Mouse (Mus musculus) hindbrain, embryonic 11.5 days (tissue): Measurements from ENCODE around the gene Zfp442. TPM values are rescaled to one million over a fixed set of nuclear protein-coding genes. Genes with fewer than 3 reads are reported as not detected.
"Not testable (repeated sequence)": the region's sequence is repeated elsewhere in the genome, so short reads cannot be mapped to it uniquely, and the experiment has no call there.

Source experiments
- ATAC-seq: fragments of 200-750 bp; cut with Nextera tagmentation; 2 replicates; pipeline ENCODE4 v1.8.0; 2017; ENCODE audit warnings: mild to moderate bottlenecking, moderate TSS enrichment, moderate library complexity; ENCODE audit not compliant: low FRiP score
- DNase-seq: peaks from one replicate; pipeline ENCODE4 v3.0.0-alpha.2; 2015; ENCODE audit warnings: low spot score
- H3K27ac ChIP-seq: fragments of 300-500 bp; sonication (generic); 2 replicates; pipeline ENCODE4 v1.5.1; 2014; ENCODE audit warnings: mild to moderate bottlenecking, low read depth, low read length
- H3K27me3 ChIP-seq: fragments of 300-500 bp; sonication (generic); 2 replicates; pipeline ENCODE4 v1.6.1; 2014; ENCODE audit warnings: mild to moderate bottlenecking, low read length, moderate library complexity, mixed read lengths; ENCODE audit not compliant: control insufficient read depth, insufficient read depth
- H3K36me3 ChIP-seq: fragments of 300-500 bp; sonication (generic); 2 replicates; pipeline ENCODE4 v1.6.1; 2014; ENCODE audit warnings: mild to moderate bottlenecking, low read length, moderate library complexity, mixed read lengths; ENCODE audit not compliant: control insufficient read depth, insufficient read depth
- H3K4me1 ChIP-seq: fragments of 300-500 bp; sonication (generic); replicated peaks from 2 replicates; pipeline ENCODE4 v1.6.1; 2014; ENCODE audit warnings: low read length, mixed read lengths; ENCODE audit not compliant: control insufficient read depth, insufficient read depth
- H3K4me2 ChIP-seq: fragments of 300-500 bp; sonication (generic); replicated peaks from 2 replicates; pipeline ENCODE4 v1.6.1; 2014; ENCODE audit warnings: mild to moderate bottlenecking, low read depth, low read length
- H3K4me3 ChIP-seq: fragments of 300-500 bp; sonication (generic); 2 replicates; pipeline ENCODE4 v1.5.1; 2014; ENCODE audit warnings: low read depth, low read length
- H3K9ac ChIP-seq: fragments of 300-500 bp; sonication (generic); 2 replicates; pipeline ENCODE4 v1.6.1; 2014; ENCODE audit warnings: low read depth, low read length
- H3K9me3 ChIP-seq: fragments of 300-500 bp; sonication (generic); 2 replicates; pipeline ENCODE4 v1.6.1; 2016; ENCODE audit warnings: low read length; ENCODE audit not compliant: control insufficient read depth
- WGBS: fragments of 180-500 bp; shearing (Covaris S2); extraction: QIAGEN DNeasy Blood & Tissue Kit; methylation state at CpG from one replicate; pipeline ENCODE4 v1.1.7; 2014; 5-methylcytosine and 5-hydroxymethylcytosine counted together
- polyA plus RNA-seq: library from polyadenylated mRNA; unstranded; fragments of >200 nt; fragmentation: Nextera tagmentation; extraction: Ambion mirVana; gene quantifications from 2 replicates; pipeline ENCODE4 v1.2.1, GENCODE M21; 2014

The Zfp442 gene
- polyA plus RNA-seq, 1 experiment from 2014 or later = 9.6 TPM

DNA sequence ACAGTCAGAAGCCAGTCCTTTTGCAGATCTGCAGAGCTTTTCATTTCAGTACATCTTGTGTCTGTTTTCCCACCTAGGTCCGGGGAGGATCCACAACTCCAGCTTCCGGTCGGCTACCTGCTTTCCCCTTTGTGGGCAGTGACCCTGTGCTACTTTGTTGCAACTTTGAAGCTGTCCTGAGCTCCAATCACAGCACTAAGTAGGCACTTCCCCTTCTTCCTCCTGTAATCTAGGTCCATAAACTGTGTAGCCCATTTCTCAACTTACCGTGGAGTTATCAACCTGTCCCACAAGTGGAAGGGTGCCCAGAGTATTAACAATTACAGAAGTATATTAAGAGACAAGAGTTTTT is 88.4 kb downstream of the Zfp442 start:
- no peaks in the 10 kb centered on the region for H3K36me3 ChIP-seq
- ATAC-seq (no peak; the same call in 1 of the 2 replicates), DNase-seq (no peak)
- no peaks in the 10 kb centered on the region for H3K27me3 ChIP-seq
- H3K9ac ChIP-seq = 0 out of 2 replicates have a peak overlapping the region, but pooled peaks have one; percentile 27
- peak overlapping the region; percentile 42 for H3K4me2 ChIP-seq
- H3K4me1 ChIP-seq = no peaks in the 10 kb centered on the region
- H3K4me3 ChIP-seq = peak overlapping the region; percentile 50
- no peaks in the 10 kb centered on the region for H3K9me3 ChIP-seq
- 19% methylated on average over 4 of the region's 4 CpGs for WGBS
- H3K27ac ChIP-seq = no peak overlapping the region

GRCm38 (mm10) chr2:150362113-150362877 is 89.0 kb downstream of the Zfp442 start, which contains the start of gene 3300002I08Rik:
TSS of gene 3300002I08Rik (minus strand) at chr2:150362765.
- 0% methylated on average over 16 of the region's 17 CpGs for WGBS
- Histone ChIP-seq H3K4me2 (peak within 1 kb of the TSS; percentile 42), H3K9ac (peak within 1 kb of the TSS; percentile 67), H3K27ac (peak within 1 kb of the TSS; percentile 67; the same call in 1 of the 2 replicates), H3K4me3 (peak within 1 kb of the TSS; percentile 50)
- ATAC-seq = peak; percentile 100
- H3K36me3 ChIP-seq, H3K9me3 ChIP-seq, H3K27me3 ChIP-seq, H3K4me1 ChIP-seq: not testable (repeated sequence)
- DNase-seq = peak; percentile 84

Other genes starting within 250 kb of the Zfp442 start
- 11.7 and 13.8 TPM in 2 replicates for gene Zfp937, start 233.4 kb downstream of the Zfp442 start, polyA plus RNA-seq
- 3.1 and 3.6 TPM in 2 replicates for gene Gm21994, start 195.9 kb downstream of the Zfp442 start, polyA plus RNA-seq
- gene Gm14124, start 194.0 kb downstream of the Zfp442 start, polyA plus RNA-seq = not detected in 2 replicates
- 0.88 and 1.0 TPM in 2 replicates for gene Gm10130, start 127.8 kb downstream of the Zfp442 start, polyA plus RNA-seq
- gene 3300002I08Rik, start 88.7 kb downstream of the Zfp442 start, polyA plus RNA-seq = 12.9 and 14.4 TPM in 2 replicates
- gene Zfp345, start 33.6 kb upstream of the Zfp442 start, polyA plus RNA-seq = not detected in 2 replicates
- 0.15 and 0.23 TPM in 2 replicates for gene Cst7, start 118.9 kb upstream of the Zfp442 start, polyA plus RNA-seq
- 40.3 and 42.6 TPM in 2 replicates for gene Apmap, start 157.1 kb upstream of the Zfp442 start, polyA plus RNA-seq
- gene Acss1, start 217.0 kb upstream of the Zfp442 start, polyA plus RNA-seq = 31.4 and 31.9 TPM in 2 replicates
- 1.1 and 1.9 TPM in 2 replicates for gene Vsx1, start 237.9 kb upstream of the Zfp442 start, polyA plus RNA-seq